Mouse (Mus musculus): ENCODE measurements around the gene Ccdc130. TPM values are rescaled to one million over a fixed set of nuclear protein-coding genes. Genes with fewer than 3 reads are reported as not detected.

Gene Ccdc130
- polyA plus RNA-seq, 1 experiment from 2014 or later, result 19.7 TPM

MicroRNA genes within 50 kb of the gene (microRNA counts, 519-probe panel; counts per million panel counts)
- 7,386 counts per million, percentile 95 among the panel's probes with 10 or more counts for microRNA mmu-miR-23a
- 7,776 counts per million, percentile 96 among the panel's probes with 10 or more counts for microRNA mmu-miR-27a

Small RNA genes lying within 50 kb of the gene (microRNA-seq; reads per million reads assigned to microRNA genes)
- gene Mir23a (ENCODE audit: borderline number of aligned reads) (26,645 reads per million, percentile 98 among the genes with 10 or more reads in this experiment), gene Mir24-2 (ENCODE audit: borderline number of aligned reads) (not detected), gene Mir27a (ENCODE audit: borderline number of aligned reads) (1,375 reads per million, percentile 75 among the genes with 10 or more reads in this experiment), gene Mir3074-2 (ENCODE audit: borderline number of aligned reads) (not detected)

Other genes starting within 250 kb of the Ccdc130 start
- 5.1 and 5.8 TPM in 2 replicates for gene Palm3, start 248.9 kb downstream of the Ccdc130 start, polyA plus RNA-seq (2015; fragmentation: Nextera tagmentation; extraction: Ambion mirVana)
- 20.3 and 20.5 TPM in 2 replicates for gene Il27ra, start 227.8 kb downstream of the Ccdc130 start, polyA plus RNA-seq (2015; fragmentation: Nextera tagmentation; extraction: Ambion mirVana)
- gene Rln3, start 225.4 kb downstream of the Ccdc130 start, polyA plus RNA-seq (2015; fragmentation: Nextera tagmentation; extraction: Ambion mirVana), result 5.3 and 5.7 TPM in 2 replicates
- 0.90 TPM in 2 replicates for gene Gm10643, start 205.2 kb downstream of the Ccdc130 start, polyA plus RNA-seq (2015; fragmentation: Nextera tagmentation; extraction: Ambion mirVana)
- gene Rfx1, start 203.5 kb downstream of the Ccdc130 start, polyA plus RNA-seq (2015; fragmentation: Nextera tagmentation; extraction: Ambion mirVana), result 5.4 and 6.1 TPM in 2 replicates
- gene Dcaf15, start 165.6 kb downstream of the Ccdc130 start, polyA plus RNA-seq (2015; fragmentation: Nextera tagmentation; extraction: Ambion mirVana), result 14.7 and 18.1 TPM in 2 replicates
- gene Podnl1, start 144.4 kb downstream of the Ccdc130 start, polyA plus RNA-seq (2015; fragmentation: Nextera tagmentation; extraction: Ambion mirVana), result 2.1 and 2.3 TPM in 2 replicates
- 18.9 and 20.1 TPM in 2 replicates for gene Cc2d1a, start 122.4 kb downstream of the Ccdc130 start, polyA plus RNA-seq (2015; fragmentation: Nextera tagmentation; extraction: Ambion mirVana)
- gene 4930432K21Rik, start 122.4 kb downstream of the Ccdc130 start, polyA plus RNA-seq (2015; fragmentation: Nextera tagmentation; extraction: Ambion mirVana), result 1.3 and 1.4 TPM in 2 replicates
- 5.3 and 6.2 TPM in 2 replicates for gene Nanos3, start 85.2 kb downstream of the Ccdc130 start, polyA plus RNA-seq (2015; fragmentation: Nextera tagmentation; extraction: Ambion mirVana)
- 12.7 and 13.2 TPM in 2 replicates for gene Zswim4, start 33.3 kb downstream of the Ccdc130 start, polyA plus RNA-seq (2015; fragmentation: Nextera tagmentation; extraction: Ambion mirVana)
- gene D8Ertd738e, start 20.7 kb downstream of the Ccdc130 start, polyA plus RNA-seq (2015; fragmentation: Nextera tagmentation; extraction: Ambion mirVana), result 403 and 424 TPM in 2 replicates
- gene Mri1, start 13.1 kb downstream of the Ccdc130 start, polyA plus RNA-seq (2015; fragmentation: Nextera tagmentation; extraction: Ambion mirVana), result 80.0 and 85.4 TPM in 2 replicates
- 1.6 and 2.3 TPM in 2 replicates for gene Cacna1a, start 118.1 kb upstream of the Ccdc130 start, polyA plus RNA-seq (2015; fragmentation: Nextera tagmentation; extraction: Ambion mirVana)

All from thymus, postnatal 0 days (tissue).